Mouse (Mus musculus) heart, embryonic 14.5 days (tissue): Measurements from ENCODE around the gene Lpcat1. TPM values are rescaled to one million over a fixed set of nuclear protein-coding genes. Genes with fewer than 3 reads are reported as not detected.

Source experiments
- ATAC-seq: fragments of 200-750 bp; cut with Nextera tagmentation; 2 replicates; pipeline ENCODE4 v1.8.0; 2017; ENCODE audit warnings: low read depth, moderate TSS enrichment; ENCODE audit not compliant: insufficient number of reproducible peaks, insufficient read depth, low FRiP score
- H3K27ac ChIP-seq, 2 experiments: fragments of 200-500 bp in 1 of 2; fragments of 300-500 bp in 1 of 2; sonication (generic) in 1 of 2; replicated peaks in 1 of 2; 2 replicates each; pipeline ENCODE4 v1.5.1; 2012 to 2014; ENCODE audit warnings: low read depth in 2 of 2, low read length in 2 of 2, control low read depth in 1 of 2, mild to moderate bottlenecking in 1 of 2, mixed read lengths in 1 of 2; ENCODE audit not compliant: control insufficient read depth in 1 of 2, insufficient read depth in 1 of 2
- H3K27me3 ChIP-seq: fragments of 300-500 bp; sonication (generic); 2 replicates; pipeline ENCODE4 v1.6.1; 2014; ENCODE audit warnings: mild to moderate bottlenecking, low read length, control low read depth; ENCODE audit not compliant: control insufficient read depth, insufficient read depth
- H3K36me3 ChIP-seq: fragments of 300-500 bp; sonication (generic); 2 replicates; pipeline ENCODE4 v1.6.1; 2014; ENCODE audit warnings: mild to moderate bottlenecking, control low read depth, low read length, mixed read lengths; ENCODE audit not compliant: control insufficient read depth, insufficient read depth
- H3K4me1 ChIP-seq, 2 experiments: fragments of 200-500 bp in 1 of 2; fragments of 300-500 bp in 1 of 2; sonication (generic) in 1 of 2; 2 replicates each; pipeline ENCODE4 v1.6.1; 2012 to 2014; ENCODE audit warnings: low read length in 2 of 2, control low read depth in 1 of 2, mixed read lengths in 1 of 2; ENCODE audit not compliant: control insufficient read depth in 2 of 2, insufficient read depth in 2 of 2
- H3K4me2 ChIP-seq: fragments of 300-500 bp; sonication (generic); 2 replicates; pipeline ENCODE4 v1.6.1; 2014; ENCODE audit warnings: mild to moderate bottlenecking, low read length
- H3K4me3 ChIP-seq, 2 experiments: fragments of 200-500 bp in 1 of 2; fragments of 300-500 bp in 1 of 2; sonication (generic) in 1 of 2; 2 replicates each; pipeline ENCODE4 v1.5.1; 2012 to 2014; ENCODE audit warnings: low read length in 2 of 2, mild to moderate bottlenecking in 2 of 2, control low read depth in 1 of 2, low read depth in 1 of 2, moderate library complexity in 1 of 2; ENCODE audit not compliant: control insufficient read depth in 1 of 2, insufficient read depth in 1 of 2
- H3K9ac ChIP-seq: fragments of 300-500 bp; sonication (generic); 2 replicates; pipeline ENCODE4 v1.6.1; 2014; ENCODE audit warnings: mild to moderate bottlenecking, low read length
- H3K9me3 ChIP-seq: fragments of 300-500 bp; sonication (generic); 2 replicates; pipeline ENCODE4 v1.6.1; 2016; ENCODE audit warnings: low read length, control low read depth; ENCODE audit not compliant: control insufficient read depth
- WGBS: fragments of 180-500 bp; shearing (Covaris S2); extraction: QIAGEN DNeasy Blood & Tissue Kit; methylation state at CpG from one replicate; pipeline ENCODE4 v1.1.7; 2014; 5-methylcytosine and 5-hydroxymethylcytosine counted together
- polyA plus RNA-seq: library from polyadenylated mRNA; unstranded; fragments of >200 nt; fragmentation: Nextera tagmentation; extraction: Ambion mirVana; gene quantifications from 2 replicates; pipeline ENCODE4 v1.2.1, GENCODE M21; 2014

Gene Lpcat1
- polyA plus RNA-seq, 1 experiment from 2014 or later, result 19.1 TPM

DNA sequence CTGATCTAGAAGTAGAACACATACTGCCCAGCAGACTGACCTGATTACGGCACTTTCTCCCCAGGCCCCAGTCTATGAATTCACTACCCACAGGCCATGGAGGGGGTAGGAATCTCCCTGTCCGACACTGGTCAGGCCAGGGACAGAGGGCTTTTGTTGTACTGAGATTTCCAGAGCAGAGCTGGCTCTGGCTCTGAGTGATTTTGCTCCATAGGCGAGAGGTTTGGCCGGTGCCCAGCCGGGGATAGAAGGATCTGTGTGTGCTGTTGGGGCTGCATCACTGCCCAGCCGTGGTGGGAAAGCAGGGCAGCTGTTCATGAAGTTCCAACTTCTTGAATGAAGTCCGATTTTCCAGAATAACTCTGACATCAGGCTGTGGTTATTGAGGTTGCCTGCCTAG lies 20.1 kb upstream of the Lpcat1 start:
- 36% methylated on average over 7 of the region's 7 CpGs for WGBS
- Histone ChIP-seq H3K9ac (no peak overlapping the region), H3K4me3 (no peak overlapping the region), H3K4me1 (peaks cover 8 to 11% of the 10 kb centered on the region in 2 experiments), H3K9me3 (no peaks in the 10 kb centered on the region), H3K27me3 (no peaks in the 10 kb centered on the region), H3K4me2 (no peak overlapping the region), H3K36me3 (no peaks in the 10 kb centered on the region), H3K27ac (peak overlapping the region; percentile 40 to 58; a peak in 3 of 4 replicates)
- peak; percentile 60 for ATAC-seq

DNA sequence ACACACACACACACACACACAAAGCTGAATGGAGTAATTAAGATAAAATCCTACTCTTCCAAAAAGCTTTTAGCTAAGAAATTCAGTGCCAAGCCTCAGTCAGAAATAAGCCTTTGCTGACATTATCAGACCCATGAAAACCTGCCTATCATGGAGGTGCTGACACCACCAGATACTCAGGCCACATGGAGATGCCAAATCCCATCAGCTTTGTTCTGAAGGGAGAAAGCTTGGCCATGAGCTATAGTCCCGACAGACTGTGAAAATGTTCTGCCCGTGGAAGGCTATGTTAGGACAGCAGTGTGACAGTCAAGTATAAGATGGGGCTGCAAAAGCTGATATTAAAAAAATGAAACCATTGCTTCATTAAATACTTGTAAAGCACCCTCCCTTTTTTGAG lies 19.5 kb upstream of the Lpcat1 start:
- no peaks in the 10 kb centered on the region for H3K9me3 ChIP-seq
- H3K4me1 ChIP-seq, result peaks cover 8 to 11% of the 10 kb centered on the region in 2 experiments
- H3K4me2 ChIP-seq, result no peak overlapping the region
- 35% methylated on average over 2 of the region's 2 CpGs for WGBS
- H3K9ac ChIP-seq, result no peak overlapping the region
- no peak overlapping the region for H3K27ac ChIP-seq
- H3K4me3 ChIP-seq, result no peak overlapping the region
- ATAC-seq, result no peak
- H3K36me3 ChIP-seq, result no peaks in the 10 kb centered on the region
- no peaks in the 10 kb centered on the region for H3K27me3 ChIP-seq

- peaks cover 8 to 11% of the 10 kb centered on the region in 2 experiments for H3K4me1 ChIP-seq
Observed at GRCm38 (mm10) chr13:73448201-73448600, 18.8 kb upstream of the Lpcat1 start.

GRCm38 (mm10) chr13:73448723-73449122 lies 18.3 kb upstream of the Lpcat1 start:
- WGBS, result 93% methylated on average over 3 of the region's 3 CpGs
- H3K4me3 ChIP-seq, result no peak overlapping the region
- no peak for ATAC-seq
- H3K9ac ChIP-seq, result no peak overlapping the region
- no peaks in the 10 kb centered on the region for H3K36me3 ChIP-seq
- H3K4me1 ChIP-seq, result peaks cover 8 to 11% of the 10 kb centered on the region in 2 experiments
- H3K4me2 ChIP-seq, result no peak overlapping the region
- H3K27me3 ChIP-seq, result no peaks in the 10 kb centered on the region
- no peak overlapping the region for H3K27ac ChIP-seq
- H3K9me3 ChIP-seq, result no peaks in the 10 kb centered on the region

More at GRCm38 (mm10) chr13:73448201-73448600, 18.8 kb upstream of the Lpcat1 start:
- H3K4me3 ChIP-seq, result no peak overlapping the region
- H3K36me3 ChIP-seq, result no peaks in the 10 kb centered on the region
- H3K9ac ChIP-seq, result no peak overlapping the region
- no peak overlapping the region for H3K27ac ChIP-seq
- H3K27me3 ChIP-seq, result no peaks in the 10 kb centered on the region
- ATAC-seq, result no peak
- no peak overlapping the region for H3K4me2 ChIP-seq
- H3K9me3 ChIP-seq, result no peaks in the 10 kb centered on the region
- 44% methylated on average over 2 of the region's 2 CpGs for WGBS

DNA sequence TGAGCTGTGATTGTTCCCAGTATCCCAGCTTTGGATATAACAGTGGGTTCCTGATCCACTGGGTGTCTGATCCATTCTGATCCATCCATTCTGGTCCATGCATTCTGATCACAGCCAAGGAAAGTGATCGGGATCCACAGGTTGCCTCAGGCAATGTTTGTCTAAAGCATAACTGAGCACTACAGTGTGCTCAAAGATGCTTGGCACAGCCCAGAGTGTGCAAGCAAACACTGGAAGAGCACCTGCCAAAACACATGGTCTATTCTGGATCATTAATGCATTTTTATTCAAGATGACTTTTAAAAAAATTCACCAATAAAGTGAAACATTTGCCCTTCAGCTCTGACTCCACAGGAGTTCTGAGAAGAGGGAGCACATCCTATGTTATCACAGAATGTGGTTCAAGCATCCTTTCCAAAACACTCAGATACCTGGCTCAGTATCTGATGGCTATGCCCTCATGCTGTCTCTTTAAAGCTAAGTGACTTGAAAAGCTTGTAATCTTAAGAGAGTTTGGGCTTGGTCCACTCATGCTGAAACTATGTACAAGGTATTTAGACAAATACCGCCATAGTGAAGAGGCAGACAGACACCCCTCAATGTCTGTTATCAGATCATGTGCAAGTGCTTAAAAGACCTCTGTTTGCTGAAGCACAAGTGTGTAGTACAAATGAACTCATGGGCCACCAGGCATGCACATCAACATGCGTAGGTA lies 13.3 kb upstream of the Lpcat1 start:
- H3K9ac ChIP-seq, result no peak overlapping the region
- no peak overlapping the region for H3K4me3 ChIP-seq
- H3K36me3 ChIP-seq, result no peaks in the 10 kb centered on the region
- H3K9me3 ChIP-seq, result no peaks in the 10 kb centered on the region
- no peak overlapping the region for H3K27ac ChIP-seq
- H3K4me1 ChIP-seq, result no peaks in the 10 kb centered on the region
- 67% methylated on average over 3 of the region's 3 CpGs for WGBS
- no peak overlapping the region for H3K4me2 ChIP-seq
- H3K27me3 ChIP-seq, result 0 out of 2 replicates have a peak, but pooled peaks cover 2% of the 10 kb centered on the region
- ATAC-seq, result no peak

- no peak for ATAC-seq
- Histone ChIP-seq H3K27ac (no peak overlapping the region), H3K4me2 (no peak overlapping the region), H3K4me1 (no peaks in the 10 kb centered on the region), H3K27me3 (0 out of 2 replicates have a peak, but pooled peaks cover 2% of the 10 kb centered on the region), H3K9me3 (no peaks in the 10 kb centered on the region), H3K9ac (no peak overlapping the region), H3K36me3 (no peaks in the 10 kb centered on the region), H3K4me3 (no peak overlapping the region)
- 72% methylated on average over 3 of the region's 3 CpGs for WGBS
Observed at GRCm38 (mm10) chr13:73455328-73455727, 11.7 kb upstream of the Lpcat1 start.

GRCm38 (mm10) chr13:73457301-73457700 lies 9.7 kb upstream of the Lpcat1 start:
- Histone ChIP-seq H3K4me2 (no peak overlapping the region), H3K9ac (no peak overlapping the region), H3K36me3 (no peaks in the 10 kb centered on the region), H3K4me3 (no peak overlapping the region), H3K27me3 (0 out of 2 replicates have a peak, but pooled peaks cover 2% of the 10 kb centered on the region), H3K27ac (no peak overlapping the region), H3K9me3 (no peaks in the 10 kb centered on the region), H3K4me1 (no peaks in the 10 kb centered on the region)
- 87% methylated on average over 4 of the region's 4 CpGs for WGBS
- ATAC-seq, result no peak

- Histone ChIP-seq H3K4me3 (no peak overlapping the region), H3K36me3 (no peaks in the 10 kb centered on the region), H3K4me1 (no peaks in the 10 kb centered on the region), H3K4me2 (no peak overlapping the region), H3K9ac (no peak overlapping the region), H3K27me3 (0 out of 2 replicates have a peak, but pooled peaks cover 2% of the 10 kb centered on the region), H3K27ac (no peak overlapping the region), H3K9me3 (no peaks in the 10 kb centered on the region)
- WGBS, result 70% methylated on average over 2 of the region's 2 CpGs
- no peak for ATAC-seq
Observed at GRCm38 (mm10) chr13:73457741-73458140, 9.3 kb upstream of the Lpcat1 start.
